Mouse (Mus musculus): ENCODE measurements around the gene Mgat4a. TPM values are rescaled to one million over a fixed set of nuclear protein-coding genes. Genes with fewer than 3 reads are reported as not detected.
"Not testable (repeated sequence)": the region's sequence is repeated elsewhere in the genome, so short reads cannot be mapped to it uniquely, and the experiment has no call there.

The Mgat4a gene
- total RNA-seq, 1 experiment from 2014 or later: 10.6 TPM

DNA sequence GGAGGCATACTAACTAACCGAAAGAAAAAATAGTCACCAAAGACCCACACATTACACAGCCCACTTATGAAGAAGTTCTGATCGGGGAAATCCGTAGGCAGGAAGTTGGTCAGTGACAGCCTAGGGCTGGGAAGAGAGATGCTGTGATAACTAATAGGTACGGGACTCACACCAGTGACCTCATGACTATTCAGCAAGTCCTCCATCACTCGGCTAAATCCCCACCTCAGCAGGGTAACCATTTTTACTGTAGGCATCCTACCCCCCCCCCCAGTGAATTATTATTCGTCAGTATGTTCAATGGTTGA is 8.3 kb downstream of the Mgat4a start:
- DNase-seq: no peak

GRCm38 (mm10) chr1:37531654-37532532 is 8.9 kb downstream of the Mgat4a start:
- no peak for DNase-seq

GRCm38 (mm10) chr1:37530061-37530460 is 10.8 kb downstream of the Mgat4a start:
- DNase-seq: no peak

DNA sequence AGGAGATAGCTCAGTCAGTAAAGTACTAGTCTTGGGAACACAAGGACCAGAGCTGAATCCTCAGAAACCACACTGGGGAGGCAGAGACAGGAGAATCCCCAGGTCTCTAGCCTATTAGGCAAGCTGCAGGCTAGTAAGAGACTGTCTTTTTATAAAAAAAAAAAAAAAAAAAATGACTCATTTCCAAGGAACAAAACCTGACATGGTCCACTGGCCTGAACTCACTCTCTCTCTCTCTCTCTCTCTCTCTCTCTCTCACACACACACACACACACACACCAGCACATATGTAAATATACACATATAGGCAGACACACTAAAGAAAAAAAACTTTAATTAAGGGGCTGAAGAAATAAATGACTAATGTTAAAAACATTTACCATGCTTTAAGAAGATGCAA is 14.6 kb downstream of the Mgat4a start:
- DNase-seq: no peak

- DNase-seq: no peak
Measured at GRCm38 (mm10) chr1:37524669-37525068, 16.1 kb downstream of the Mgat4a start.

DNA sequence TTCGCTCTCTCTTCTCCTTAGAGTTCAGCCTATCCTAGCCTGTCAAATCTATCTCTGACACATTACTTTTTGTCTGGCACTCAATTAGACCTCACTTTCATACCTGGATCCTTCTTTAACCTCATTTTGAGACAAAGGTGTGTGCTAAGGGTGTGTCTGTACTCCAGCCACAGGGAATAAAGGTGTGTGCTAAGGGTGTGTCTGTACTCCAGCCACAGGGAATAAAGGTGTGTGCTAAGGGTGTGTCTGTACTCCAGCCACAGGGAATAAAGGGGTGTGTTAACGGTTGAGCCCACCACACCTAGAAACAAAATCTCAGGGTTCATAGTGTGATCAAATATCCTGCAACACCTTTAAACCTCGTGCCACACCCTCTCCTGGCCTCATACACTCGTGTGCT is 16.7 kb downstream of the Mgat4a start:
- DNase-seq: not testable (repeated sequence)

DNA sequence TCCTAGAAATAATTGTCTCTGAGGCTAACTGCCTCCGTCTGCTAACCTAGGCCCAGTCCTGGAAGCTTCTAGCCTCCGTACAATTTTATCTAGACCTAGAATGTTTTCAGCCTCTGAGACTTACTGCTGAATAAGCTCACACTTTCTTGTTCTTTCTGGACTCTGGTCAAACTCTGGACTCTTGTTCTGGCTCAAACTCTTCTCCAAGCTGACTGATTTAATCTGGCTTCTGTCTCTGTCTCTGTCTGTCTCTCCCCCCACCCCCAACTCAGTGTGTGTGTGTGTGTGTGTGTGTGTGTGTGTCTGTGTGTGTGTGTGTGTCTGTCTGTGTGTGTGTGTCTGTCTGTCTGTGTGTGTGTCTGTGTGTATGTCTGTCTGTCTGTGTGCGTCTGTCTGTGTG is 17.3 kb downstream of the Mgat4a start:
- not testable (repeated sequence) for DNase-seq

- no peak for DNase-seq
Measured at GRCm38 (mm10) chr1:37522101-37522500, 18.7 kb downstream of the Mgat4a start.

GRCm38 (mm10) chr1:37518791-37519190 is 22.0 kb downstream of the Mgat4a start:
- DNase-seq: no peak

- DNase-seq: no peak
Measured at GRCm38 (mm10) chr1:37518124-37518720, 22.6 kb downstream of the Mgat4a start.

DNA sequence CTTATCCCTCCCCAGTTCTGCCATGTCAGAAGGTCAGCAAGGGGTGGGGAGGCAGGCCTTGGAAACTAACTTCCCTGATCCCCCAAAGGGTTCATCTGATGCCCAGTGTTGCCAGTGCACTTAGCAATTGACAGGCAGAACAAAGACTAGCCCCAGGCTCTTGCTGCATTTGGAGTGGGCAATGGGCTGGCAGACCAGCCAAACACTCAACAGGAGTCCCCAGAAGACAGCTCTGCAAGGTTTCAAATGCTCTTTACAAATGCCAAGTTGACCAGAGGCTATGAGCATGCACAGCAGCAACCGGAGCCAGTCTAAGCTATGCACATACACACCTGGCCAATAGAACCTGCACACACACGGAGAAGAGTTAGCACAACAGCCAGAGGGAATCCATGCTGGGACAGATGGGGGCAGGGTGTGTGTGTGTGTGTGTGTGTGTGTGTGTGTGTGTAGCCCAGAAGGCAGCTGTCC is 27.8 kb downstream of the Mgat4a start:
- no peak for DNase-seq

DNA sequence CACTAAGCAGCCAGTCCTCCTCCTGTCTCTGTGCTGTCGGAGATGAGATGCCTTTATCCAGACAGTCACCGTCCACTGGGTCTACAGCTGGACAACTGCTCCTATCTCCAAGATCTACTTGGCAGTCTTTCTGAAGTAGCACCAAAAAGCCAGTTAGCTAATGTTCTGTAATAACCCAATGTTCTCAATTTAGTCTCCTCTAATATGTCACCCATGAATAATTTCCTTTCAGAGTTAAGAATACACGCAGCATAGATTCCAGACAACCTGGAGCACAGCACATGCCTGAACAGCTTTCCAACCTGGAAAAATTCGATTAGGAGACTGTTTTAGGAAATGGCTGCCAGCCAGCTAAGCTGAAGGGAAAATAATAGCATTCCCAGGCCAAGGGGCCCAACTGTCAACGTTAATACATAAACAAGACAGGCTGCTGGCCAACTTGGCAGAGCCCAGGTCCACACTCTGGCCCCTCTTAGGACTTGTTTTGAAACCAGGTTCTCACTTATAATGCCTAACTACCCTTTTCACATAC is 28.6 kb downstream of the Mgat4a start:
- DNase-seq: peak; percentile 41

GRCm38 (mm10) chr1:37510193-37510592 is 30.6 kb downstream of the Mgat4a start:
- no peak for DNase-seq

GRCm38 (mm10) chr1:37509437-37509836 is 31.4 kb downstream of the Mgat4a start:
- peak; percentile 55 for DNase-seq

DNA sequence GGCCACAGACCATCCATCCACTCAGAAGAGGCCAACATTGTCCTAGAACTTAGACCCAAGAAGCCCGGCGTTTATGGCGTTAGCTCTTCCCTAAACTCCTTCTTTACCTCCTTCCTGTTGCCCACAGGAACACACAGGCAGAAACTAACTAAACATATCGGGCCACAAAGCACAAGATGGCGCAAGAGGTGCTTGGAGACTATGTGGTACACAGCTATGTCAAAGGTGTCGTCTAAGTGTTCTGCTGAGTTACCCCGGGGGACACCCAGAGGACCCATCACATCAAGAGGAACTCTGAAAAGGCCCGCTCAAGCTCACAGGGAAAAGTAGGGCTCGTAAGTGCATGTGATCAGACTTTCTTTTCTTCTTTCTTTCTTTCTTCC is 35.5 kb downstream of the Mgat4a start:
- DNase-seq: no peak

- DNase-seq: no peak
Measured at GRCm38 (mm10) chr1:37504716-37505347, 36.0 kb downstream of the Mgat4a start.

DNA sequence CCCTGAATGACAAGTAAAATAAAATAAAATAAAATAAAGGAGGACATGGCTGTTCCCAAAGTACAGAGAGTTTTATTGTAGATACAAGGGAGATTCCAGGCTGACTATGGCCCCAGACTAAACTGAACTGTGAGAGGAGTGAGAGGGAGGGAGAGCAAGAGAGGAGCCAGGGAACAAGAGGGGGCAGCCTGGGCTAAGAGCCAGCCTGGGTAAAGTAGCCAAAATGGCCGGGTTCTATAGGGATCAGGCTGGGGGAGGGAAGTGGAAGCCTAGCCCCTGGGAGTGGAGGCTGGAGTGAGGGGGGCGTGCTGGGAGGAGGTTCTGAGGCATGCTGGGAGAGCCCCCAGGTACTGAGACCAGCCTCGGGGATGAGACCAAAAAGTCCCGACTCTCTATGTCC is 37.2 kb downstream of the Mgat4a start:
- DNase-seq: no peak

GRCm38 (mm10) chr1:37502354-37502753 is 38.5 kb downstream of the Mgat4a start:
- no peak for DNase-seq

- DNase-seq: no peak
Measured at GRCm38 (mm10) chr1:37500723-37501122, 40.1 kb downstream of the Mgat4a start.

DNA sequence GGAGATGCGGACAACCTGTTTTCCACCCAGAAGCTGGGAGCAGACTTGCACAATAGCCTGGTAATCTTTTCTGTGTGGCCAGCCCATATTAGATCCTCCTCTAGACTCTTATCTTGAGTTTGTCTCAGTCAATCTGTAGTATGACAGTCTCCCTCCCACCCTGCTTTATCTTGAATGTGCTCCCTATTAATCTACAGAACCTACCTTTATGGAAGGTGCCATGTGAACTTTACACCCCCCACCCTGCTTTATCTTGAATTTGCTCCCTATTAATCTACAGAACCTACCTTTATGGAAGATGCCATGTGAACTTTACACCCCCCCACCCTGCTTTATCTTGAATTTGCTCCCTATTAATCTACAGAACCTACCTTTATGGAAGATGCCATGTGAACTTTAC is 41.4 kb downstream of the Mgat4a start:
- DNase-seq: not testable (repeated sequence)

GRCm38 (mm10) chr1:37498911-37499310 is 41.9 kb downstream of the Mgat4a start:
- DNase-seq: no peak

DNA sequence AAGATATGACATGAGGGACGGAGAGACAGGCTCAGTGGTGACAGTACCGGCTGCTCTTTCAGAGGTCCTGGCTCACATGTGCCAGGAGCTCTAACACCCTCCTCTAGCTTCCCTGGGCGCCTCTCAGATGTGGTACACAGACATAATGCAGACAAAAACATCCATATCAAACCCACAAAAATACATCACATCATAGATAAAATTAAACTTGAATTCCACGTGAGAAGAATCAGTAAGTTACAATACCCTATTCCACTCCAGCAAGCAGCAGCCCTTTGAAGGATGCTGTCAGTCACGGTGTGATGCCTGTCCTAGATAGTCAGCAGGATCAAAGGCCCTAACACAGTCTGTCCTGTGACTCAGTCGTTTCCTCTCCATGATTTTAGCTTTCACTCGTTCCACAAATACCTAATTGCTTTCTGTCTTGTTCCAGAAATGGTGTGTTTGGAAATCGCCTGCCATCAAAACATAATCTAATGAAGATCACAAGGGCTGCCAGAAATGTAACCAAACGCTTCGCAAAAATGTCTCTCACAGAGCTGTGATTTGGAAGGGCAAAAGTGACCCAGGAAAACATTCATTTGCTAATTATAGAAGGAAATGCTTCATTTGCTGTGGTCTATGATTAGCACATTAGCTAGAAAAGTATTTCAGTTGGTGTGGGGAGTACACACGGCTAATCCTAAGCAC is 44.1 kb downstream of the Mgat4a start:
- DNase-seq: no peak
